Mouse (Mus musculus) kidney, embryonic 15.5 days (tissue): ENCODE measurements around the gene Hdhd5. TPM values are rescaled to one million over a fixed set of nuclear protein-coding genes. Genes with fewer than 3 reads are reported as not detected.
A peak's percentile ranks its signal among the peaks of the same experiment; 100 is the strongest.

Experiments used
- ATAC-seq: fragments of 200-750 bp; cut with Nextera tagmentation; replicated peaks from 2 replicates; pipeline ENCODE4 v1.8.0; 2017; ENCODE audit warnings: moderate TSS enrichment; ENCODE audit not compliant: low FRiP score
- H3K27ac ChIP-seq: fragments of 300-500 bp; sonication (generic); 2 replicates; pipeline ENCODE4 v1.5.1; 2015; ENCODE audit warnings: mild to moderate bottlenecking, inconsistent platforms
- H3K27me3 ChIP-seq: fragments of 300-500 bp; sonication (generic); 2 replicates; pipeline ENCODE4 v1.6.1; 2015; ENCODE audit warnings: inconsistent platforms
- H3K36me3 ChIP-seq: fragments of 300-500 bp; sonication (generic); 2 replicates; pipeline ENCODE4 v1.6.1; 2015; ENCODE audit warnings: inconsistent platforms
- H3K4me1 ChIP-seq: fragments of 300-500 bp; sonication (generic); 2 replicates; pipeline ENCODE4 v1.6.1; 2015; ENCODE audit warnings: inconsistent platforms
- H3K4me2 ChIP-seq: fragments of 300-500 bp; sonication (generic); 2 replicates; pipeline ENCODE4 v1.6.1; 2015; ENCODE audit warnings: moderate library complexity, mild to moderate bottlenecking, inconsistent platforms
- H3K4me3 ChIP-seq: fragments of 300-500 bp; sonication (generic); replicated peaks from 2 replicates; pipeline ENCODE4 v1.5.1; 2015; ENCODE audit warnings: mild to moderate bottlenecking, inconsistent platforms
- H3K9ac ChIP-seq: fragments of 300-500 bp; sonication (generic); 2 replicates; pipeline ENCODE4 v1.6.1; 2015; ENCODE audit warnings: mild to moderate bottlenecking, inconsistent platforms
- H3K9me3 ChIP-seq: fragments of 300-500 bp; sonication (generic); replicated peaks from 2 replicates; pipeline ENCODE4 v1.6.1; 2016; ENCODE audit warnings: inconsistent platforms
- WGBS: fragments of 180-500 bp; shearing (Covaris S2); methylation state at CpG from one replicate; pipeline ENCODE4 v1.1.7; 2015; ENCODE audit warnings: mixed read lengths; 5-methylcytosine and 5-hydroxymethylcytosine counted together
- polyA plus RNA-seq: library from polyadenylated mRNA; unstranded; fragments of >200 nt; fragmentation: Nextera tagmentation; extraction: Ambion mirVana; gene quantifications from 2 replicates; pipeline ENCODE4 v1.2.1, GENCODE M21; 2015

Gene Hdhd5
- polyA plus RNA-seq, 1 experiment from 2014 or later: 19.8 TPM

DNA sequence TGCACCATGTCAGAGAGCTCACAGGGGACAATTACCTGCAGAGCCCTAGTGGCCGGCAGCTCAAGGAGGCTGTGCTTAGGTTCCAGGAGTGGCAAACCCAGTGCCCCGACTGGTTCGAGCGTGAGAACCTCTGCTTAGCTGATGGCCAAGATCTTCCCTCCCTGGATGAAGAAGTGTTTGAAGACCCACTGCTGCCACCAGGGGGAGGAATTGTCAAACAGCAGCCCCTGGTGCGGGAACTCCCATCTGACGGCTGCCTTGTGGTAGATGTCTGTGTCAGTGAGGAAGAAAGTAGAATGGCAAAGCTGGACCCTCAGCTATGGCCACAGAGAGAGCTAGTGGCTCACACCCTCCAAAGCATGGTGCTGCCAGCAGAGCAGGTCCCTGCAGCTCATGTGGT, 49.6 kb downstream of the Hdhd5 start:
- no peak overlapping the region for H3K9ac ChIP-seq

GRCm38 (mm10) chr6:120480361-120480760, 50.8 kb downstream of the Hdhd5 start:
- H3K36me3 ChIP-seq: peaks cover 6% of the 10 kb centered on the region; the same call in 1 of the 2 replicates
- H3K4me2 ChIP-seq: no peak overlapping the region
- H3K9ac ChIP-seq: no peak overlapping the region
- H3K4me1 ChIP-seq: 0 out of 2 replicates have a peak, but pooled peaks cover 3% of the 10 kb centered on the region
- H3K4me3 ChIP-seq: no peak overlapping the region
- H3K27me3 ChIP-seq: no peaks in the 10 kb centered on the region
- no peak overlapping the region for H3K27ac ChIP-seq
- 91% methylated on average over 5 of the region's 5 CpGs for WGBS
- ATAC-seq: no peak
- no peaks in the 10 kb centered on the region for H3K9me3 ChIP-seq

More for the DNA sequence above, 49.6 kb downstream of the Hdhd5 start:
- Histone ChIP-seq H3K27me3 (no peaks in the 10 kb centered on the region), H3K27ac (no peak overlapping the region), H3K4me1 (0 out of 2 replicates have a peak, but pooled peaks cover 3% of the 10 kb centered on the region), H3K9me3 (no peaks in the 10 kb centered on the region), H3K4me2 (no peak overlapping the region), H3K4me3 (no peak overlapping the region), H3K36me3 (peaks cover 6% of the 10 kb centered on the region; the same call in 1 of the 2 replicates)
- 91% methylated on average over 6 of the region's 6 CpGs for WGBS
- ATAC-seq: no peak

DNA sequence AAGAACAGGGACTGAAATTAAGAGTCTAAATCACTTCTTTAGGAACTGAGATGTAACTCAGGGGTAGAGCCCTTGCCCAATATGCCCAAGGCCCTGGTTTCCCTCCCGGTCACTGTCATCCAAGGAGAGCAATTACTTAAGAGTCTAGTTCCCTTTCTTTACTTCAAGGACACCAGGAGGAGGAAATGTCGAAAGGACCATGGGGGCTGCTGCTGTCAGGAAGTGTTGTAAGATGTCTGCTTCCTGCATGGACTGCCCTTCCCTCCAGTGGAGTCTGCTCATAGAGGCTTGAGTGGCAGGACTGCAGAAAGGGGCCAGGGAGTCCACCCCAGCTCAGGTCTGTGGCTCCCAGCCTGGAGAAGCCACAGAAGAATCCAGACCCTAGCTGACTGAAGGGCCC, 51.8 kb downstream of the Hdhd5 start:
- 0 out of 2 replicates have a peak, but pooled peaks cover 3% of the 10 kb centered on the region for H3K4me1 ChIP-seq
- WGBS: 66% methylated on average over 2 of the region's 2 CpGs

GRCm38 (mm10) chr6:120475288-120475687, 55.8 kb downstream of the Hdhd5 start:
- Histone ChIP-seq H3K27me3 (no peaks in the 10 kb centered on the region), H3K36me3 (no peaks in the 10 kb centered on the region), H3K4me1 (no peaks in the 10 kb centered on the region), H3K9me3 (no peaks in the 10 kb centered on the region), H3K4me2 (no peak overlapping the region), H3K9ac (no peak overlapping the region), H3K4me3 (no peak overlapping the region), H3K27ac (no peak overlapping the region)
- WGBS: 69% methylated on average over 8 of the region's 8 CpGs
- no peak for ATAC-seq

More for the DNA sequence above, 51.8 kb downstream of the Hdhd5 start:
- H3K27me3 ChIP-seq: no peaks in the 10 kb centered on the region
- no peak overlapping the region for H3K9ac ChIP-seq
- H3K27ac ChIP-seq: no peak overlapping the region
- H3K4me3 ChIP-seq: no peak overlapping the region
- no peak for ATAC-seq
- peaks cover 6% of the 10 kb centered on the region; the same call in 1 of the 2 replicates for H3K36me3 ChIP-seq
- no peaks in the 10 kb centered on the region for H3K9me3 ChIP-seq
- H3K4me2 ChIP-seq: no peak overlapping the region

GRCm38 (mm10) chr6:120473427-120473826, 57.7 kb downstream of the Hdhd5 start:
- Histone ChIP-seq H3K9me3 (no peaks in the 10 kb centered on the region), H3K27me3 (no peaks in the 10 kb centered on the region), H3K27ac (no peak overlapping the region), H3K9ac (no peak overlapping the region), H3K4me1 (no peaks in the 10 kb centered on the region), H3K36me3 (no peaks in the 10 kb centered on the region), H3K4me2 (no peak overlapping the region), H3K4me3 (no peak overlapping the region)
- 48% methylated on average over 5 of the region's 5 CpGs for WGBS
- peak; percentile 42; the same call in 1 of the 2 replicates for ATAC-seq

- H3K27ac ChIP-seq: no peak overlapping the region
- H3K9me3 ChIP-seq: no peaks in the 10 kb centered on the region
- H3K4me1 ChIP-seq: no peaks in the 10 kb centered on the region
- H3K4me3 ChIP-seq: no peak overlapping the region
- no peaks in the 10 kb centered on the region for H3K36me3 ChIP-seq
- 32% methylated on average over 8 of the region's 8 CpGs for WGBS
- H3K9ac ChIP-seq: no peak overlapping the region
- ATAC-seq: no peak
- H3K4me2 ChIP-seq: no peak overlapping the region
- no peaks in the 10 kb centered on the region for H3K27me3 ChIP-seq
Measured at GRCm38 (mm10) chr6:120472455-120473140, 58.5 kb downstream of the Hdhd5 start.

GRCm38 (mm10) chr6:120471991-120472441, 59.1 kb downstream of the Hdhd5 start:
- Histone ChIP-seq H3K9ac (no peak overlapping the region), H3K4me3 (no peak overlapping the region), H3K9me3 (no peaks in the 10 kb centered on the region), H3K27ac (no peak overlapping the region), H3K27me3 (no peaks in the 10 kb centered on the region), H3K4me1 (no peaks in the 10 kb centered on the region), H3K4me2 (no peak overlapping the region), H3K36me3 (no peaks in the 10 kb centered on the region)
- 28% methylated on average over 5 of the region's 5 CpGs for WGBS
- ATAC-seq: no peak

DNA sequence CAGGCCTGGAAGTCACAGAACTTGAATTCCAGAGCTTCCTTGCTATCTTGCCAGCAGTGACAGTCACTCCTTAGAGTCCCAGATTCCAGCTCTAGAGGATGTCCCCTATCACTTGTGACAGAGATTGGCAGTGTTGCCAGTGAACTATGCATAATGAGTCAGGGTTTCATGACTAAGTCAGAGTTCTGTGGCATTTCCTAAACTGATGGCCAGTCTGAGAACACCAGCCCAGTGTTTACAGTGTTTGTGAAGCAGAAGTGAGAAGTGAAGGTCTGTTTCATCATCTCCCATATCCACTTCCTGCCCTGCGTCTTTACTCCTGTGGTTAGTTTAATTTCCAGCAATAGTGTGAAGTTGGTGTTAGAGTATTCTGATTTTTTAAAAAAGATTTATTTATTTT, 60.5 kb downstream of the Hdhd5 start:
- H3K27ac ChIP-seq: no peak overlapping the region
- H3K9ac ChIP-seq: no peak overlapping the region
- WGBS: 95% methylated on average over 1 of the region's 1 CpGs
- no peak for ATAC-seq
- no peaks in the 10 kb centered on the region for H3K9me3 ChIP-seq
- H3K4me2 ChIP-seq: no peak overlapping the region
- no peaks in the 10 kb centered on the region for H3K4me1 ChIP-seq
- H3K27me3 ChIP-seq: no peaks in the 10 kb centered on the region; the same call in 1 of the 2 replicates
- H3K4me3 ChIP-seq: no peak overlapping the region
- no peaks in the 10 kb centered on the region for H3K36me3 ChIP-seq

DNA sequence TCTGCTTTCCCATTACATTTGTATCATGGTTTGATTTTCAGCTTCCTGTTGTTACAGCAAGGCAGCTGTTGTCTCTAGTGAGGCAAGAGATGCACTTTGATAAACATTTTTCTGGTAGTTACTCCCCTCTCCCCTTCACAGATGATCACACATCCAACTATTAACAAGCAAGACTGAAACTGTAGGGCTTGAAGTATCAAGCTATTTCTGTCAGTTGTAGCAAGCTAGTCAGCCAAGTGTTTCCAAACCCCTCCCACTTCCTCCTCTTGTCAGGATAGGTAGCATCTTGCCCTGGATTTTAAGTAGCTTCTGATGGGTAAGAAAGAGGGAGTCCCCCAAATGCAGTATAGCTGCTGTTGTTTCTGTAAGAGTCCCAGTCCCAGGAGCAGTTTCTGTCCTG, 61.3 kb downstream of the Hdhd5 start:
- Histone ChIP-seq H3K9ac (no peak overlapping the region), H3K4me2 (no peak overlapping the region), H3K27me3 (peaks cover 8% of the 10 kb centered on the region), H3K27ac (no peak overlapping the region), H3K4me3 (no peak overlapping the region), H3K4me1 (peaks cover under 1% of the 10 kb centered on the region; the same call in 1 of the 2 replicates), H3K9me3 (no peaks in the 10 kb centered on the region), H3K36me3 (no peaks in the 10 kb centered on the region)
- ATAC-seq: no peak

DNA sequence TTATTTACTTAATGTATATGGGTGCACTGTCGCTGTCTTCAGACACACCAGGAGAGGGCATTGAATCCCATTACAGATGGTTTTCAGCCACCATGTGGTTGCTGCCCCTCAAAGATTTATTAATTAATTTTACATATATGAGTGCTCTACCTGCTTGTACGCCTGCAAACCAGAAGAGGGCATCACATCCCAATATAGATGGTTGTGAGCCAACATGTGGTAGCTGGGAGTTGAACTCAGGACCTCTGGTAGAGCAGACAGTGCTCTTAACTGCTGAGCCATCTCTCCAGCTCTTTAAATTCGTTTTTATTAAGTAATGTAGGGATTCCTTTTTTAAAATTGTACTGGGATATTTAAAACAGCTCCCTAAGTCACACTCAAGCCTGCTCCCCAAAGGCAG, 61.9 kb downstream of the Hdhd5 start:
- H3K4me3 ChIP-seq: no peak overlapping the region
- no peaks in the 10 kb centered on the region for H3K9me3 ChIP-seq
- ATAC-seq: no peak
- no peak overlapping the region for H3K9ac ChIP-seq
- peaks cover 13% of the 10 kb centered on the region for H3K27me3 ChIP-seq
- WGBS: 75% methylated on average over 3 of the region's 3 CpGs
- peaks cover 5% of the 10 kb centered on the region for H3K4me1 ChIP-seq
- H3K27ac ChIP-seq: no peak overlapping the region
- no peak overlapping the region for H3K4me2 ChIP-seq
- no peaks in the 10 kb centered on the region for H3K36me3 ChIP-seq

DNA sequence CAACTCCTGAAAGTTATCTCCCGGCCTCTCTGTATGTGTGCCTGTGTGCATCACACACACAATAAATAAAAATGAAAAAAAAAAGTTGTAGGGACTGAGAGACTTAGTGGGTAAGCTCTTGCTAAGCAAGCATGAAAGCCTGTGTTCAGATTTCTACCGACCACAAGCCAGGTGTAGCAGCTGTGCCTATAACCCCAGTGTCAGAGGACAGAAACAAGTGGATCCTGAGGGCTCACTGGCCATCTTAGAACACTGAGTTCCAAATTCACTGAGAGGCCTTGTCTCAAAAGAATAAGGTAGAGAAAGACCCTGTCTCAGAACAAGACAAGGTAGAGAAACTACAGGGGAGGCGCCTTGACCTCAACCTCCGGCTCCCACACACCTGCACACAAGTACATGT, 62.9 kb downstream of the Hdhd5 start:
- WGBS: 94% methylated on average over 4 of the region's 4 CpGs
- ATAC-seq: no peak
- peaks cover 23% of the 10 kb centered on the region for H3K27me3 ChIP-seq

DNA sequence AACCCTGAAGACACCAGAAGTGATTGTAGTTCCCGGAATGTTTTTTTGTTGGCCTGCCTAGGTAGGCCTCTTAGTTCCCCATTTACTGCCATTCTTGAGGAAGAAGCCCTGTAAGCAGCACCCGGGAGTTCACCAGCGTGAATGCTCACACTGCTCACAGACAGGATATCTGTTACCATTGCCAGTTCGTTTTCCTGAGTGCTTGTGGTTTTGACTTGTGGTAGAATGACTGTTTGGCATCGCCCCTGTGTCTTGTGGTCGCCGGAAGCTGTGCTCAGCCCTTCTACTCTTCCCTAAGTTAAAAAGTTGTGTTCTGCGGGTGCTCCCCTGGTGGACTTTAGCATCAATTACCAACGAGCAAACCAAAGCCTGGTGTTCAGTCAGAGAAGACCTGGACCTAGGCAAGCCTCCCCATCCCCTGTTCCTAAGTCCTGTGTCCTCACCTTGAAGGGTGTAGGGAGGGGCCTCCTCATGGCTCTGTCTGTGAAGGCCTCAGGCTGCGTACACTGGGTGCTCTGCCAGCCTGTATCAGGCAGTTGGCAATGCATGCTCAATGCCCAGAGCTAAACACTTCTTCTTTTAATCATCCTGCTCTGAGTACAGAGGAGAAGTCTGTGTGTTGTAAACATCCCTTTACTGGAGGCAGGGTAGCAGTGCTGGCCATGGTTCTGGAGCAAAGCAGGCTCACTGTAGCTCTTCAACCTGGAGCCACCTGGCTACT, 64.3 kb downstream of the Hdhd5 start:
- H3K4me1 ChIP-seq: peaks cover 21% of the 10 kb centered on the region
- no peak overlapping the region for H3K4me2 ChIP-seq

More for the DNA sequence above, 62.9 kb downstream of the Hdhd5 start:
- H3K27ac ChIP-seq: no peak overlapping the region
- H3K9me3 ChIP-seq: no peaks in the 10 kb centered on the region
- no peak overlapping the region for H3K4me2 ChIP-seq
- peaks cover 15% of the 10 kb centered on the region for H3K4me1 ChIP-seq
- H3K9ac ChIP-seq: no peak overlapping the region
- H3K36me3 ChIP-seq: no peaks in the 10 kb centered on the region
- no peak overlapping the region for H3K4me3 ChIP-seq

More for the DNA sequence above, 64.3 kb downstream of the Hdhd5 start:
- peaks cover 38% of the 10 kb centered on the region for H3K27me3 ChIP-seq
- no peak overlapping the region for H3K4me3 ChIP-seq
- ATAC-seq: no peak
- H3K9me3 ChIP-seq: no peaks in the 10 kb centered on the region
- H3K36me3 ChIP-seq: no peaks in the 10 kb centered on the region
- H3K27ac ChIP-seq: no peak overlapping the region
- no peak overlapping the region for H3K9ac ChIP-seq
- WGBS: 67% methylated on average over 10 of the region's 10 CpGs
